Mouse (Mus musculus) cortical plate, adult 2 months (tissue): ENCODE measurements at regions not wholly inside any gene's neighbourhood (a gene's known extent, or its start where the extent isn't known, plus 50 kb on each side); places are given as distances from the start of the nearest gene placed in this dataset.

Experiments
- CTCF ChIP-seq: fragments of 200-500 bp; IDR thresholded peaks from 2 replicates; pipeline ENCODE4 v1.5.1; 2011; ENCODE audit warnings: mild to moderate bottlenecking, control low read depth, low read length; ENCODE audit not compliant: insufficient read depth; ENCODE audit errors: extremely low read depth
- POLR2A ChIP-seq: fragments of 200-500 bp; IDR thresholded peaks from 2 replicates; pipeline ENCODE4 v1.6.1; 2011; ENCODE audit warnings: mild to moderate bottlenecking, low read length, control low read depth; ENCODE audit not compliant: insufficient read depth; ENCODE audit errors: extremely low read depth

DNA sequence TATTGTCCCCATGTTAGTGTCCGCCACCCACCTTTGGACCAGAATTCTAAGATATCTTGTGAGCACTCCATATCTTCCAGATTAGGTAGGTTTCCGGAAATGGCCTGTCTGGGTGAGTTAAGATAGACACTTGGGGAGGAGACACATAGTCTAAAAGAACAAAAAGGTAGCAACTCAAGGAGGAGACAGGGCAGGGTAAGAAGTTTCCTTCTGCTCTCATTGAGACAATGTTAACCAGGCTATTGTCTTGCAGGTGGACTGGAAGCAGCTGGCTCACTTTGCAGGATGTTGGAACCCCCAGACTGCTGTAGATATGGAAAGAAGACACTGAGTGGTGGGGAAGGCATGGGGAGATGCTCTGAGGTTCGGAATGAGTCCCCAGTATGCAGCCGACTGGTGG is 1291.5 kb upstream of the A1bg start:
- TF ChIP-seq CTCF (no peak), POLR2A (no peak)
